Mouse (Mus musculus) CH12.LX (cell line): ENCODE measurements around the gene Klhdc4.

Experiments
- BHLHE40 ChIP-seq: IDR thresholded peaks from 2 replicates; pipeline ENCODE4 v1.6.1; 2011; ENCODE audit warnings: mild to moderate bottlenecking, low read depth, low read length, improper control_type of control experiment
- CTCF ChIP-seq, 2 experiments: IDR thresholded peaks in 1 of 2; conservative IDR thresholded peaks in 1 of 2; 2 replicates each; pipeline ENCODE4 v1.5.1; 2011 to 2012; ENCODE audit warnings: low read depth in 2 of 2, low read length in 2 of 2, improper control_type of control experiment in 1 of 2, inconsistent platforms in 1 of 2, mild to moderate bottlenecking in 1 of 2, moderate library complexity in 1 of 2
- E2F4 ChIP-seq: IDR thresholded peaks from 2 replicates; pipeline ENCODE4 v1.6.1; 2011; ENCODE audit warnings: low read depth, low read length, improper control_type of control experiment; ENCODE audit not compliant: insufficient replicate concordance
- IRF4 ChIP-seq: IDR thresholded peaks from 2 replicates; pipeline ENCODE4 v1.6.1; 2014; ENCODE audit warnings: low read depth, mild to moderate bottlenecking, inconsistent platforms, low read length, improper control_type of control experiment
- PAX5 ChIP-seq: IDR thresholded peaks from 2 replicates; pipeline ENCODE4 v1.6.1; 2012; ENCODE audit warnings: low read length, inconsistent platforms, mixed read lengths
- POLR2A ChIP-seq: IDR thresholded peaks from 2 replicates; pipeline ENCODE4 v1.6.1; 2011; ENCODE audit warnings: low read depth, mild to moderate bottlenecking, improper control_type of control experiment, low read length
- SIN3A ChIP-seq: IDR thresholded peaks from 2 replicates; pipeline ENCODE4 v1.6.1; 2012; ENCODE audit warnings: low read length, improper control_type of control experiment, inconsistent platforms
- TCF12 ChIP-seq: IDR thresholded peaks from 2 replicates; pipeline ENCODE4 v1.6.1; 2014; ENCODE audit warnings: low read depth, mild to moderate bottlenecking, inconsistent platforms, low read length, improper control_type of control experiment
- UBTF ChIP-seq: IDR thresholded peaks from 2 replicates; pipeline ENCODE4 v1.6.1; 2012; ENCODE audit warnings: low read depth, mild to moderate bottlenecking, inconsistent platforms, low read length, improper control_type of control experiment, moderate library complexity
- ZNF384 ChIP-seq: IDR thresholded peaks from 2 replicates; pipeline ENCODE4 v1.6.1; 2012; ENCODE audit warnings: low read depth, low read length, improper control_type of control experiment, inconsistent platforms

GRCm38 (mm10) chr8:121850436-121850820, 21.1 kb upstream of the Klhdc4 start:
- TF ChIP-seq CTCF (conservative IDR thresholded peaks at IDR 0.05 in 1 of 2, IDR thresholded peaks at IDR 0.05 in 1 of 2; ENCODE audit: low read depth in 2 of 2, low read length in 2 of 2) (no peak), IRF4 (no peak), PAX5 (no peak), POLR2A (no peak), ZNF384 (no peak), BHLHE40 (no peak), SIN3A (no peak), TCF12 (no peak), UBTF (no peak), E2F4 (no peak)
